Mouse (Mus musculus): ENCODE measurements around the gene Syngr3. TPM values are rescaled to one million over a fixed set of nuclear protein-coding genes. Genes with fewer than 3 reads are reported as not detected.

The Syngr3 gene
- total and polyA plus RNA-seq, 2 experiments from 2014 or later: 334 to 376 TPM

GRCm38 (mm10) chr17:24734513-24734912, 44.8 kb upstream of the Syngr3 start:
- H3K4me2 ChIP-seq (ENCODE audit: low read depth, low read length, poor library complexity, severe bottlenecking): no peak overlapping the region
- DNase-seq (ENCODE audit: low spot score) (no peak), ATAC-seq (ENCODE audit: low FRiP score) (no peak)
- no peak overlapping the region for H3K27ac ChIP-seq (ENCODE audit: low read depth, low read length)
- peak; percentile 33; the same call in 1 of the 2 replicates for TF ChIP-seq CTCF (IDR thresholded peaks at IDR 0.05)
- no peaks in the 10 kb centered on the region for H3K27me3 ChIP-seq (ENCODE audit: insufficient read depth, low read length)
- no peak overlapping the region for H3K4me3 ChIP-seq (ENCODE audit: low read depth, low read length)
- no peaks in the 10 kb centered on the region for H3K36me3 ChIP-seq (ENCODE audit: insufficient read depth, low read length)
- 90% methylated on average over 1 of the region's 1 CpGs for WGBS
- no peaks in the 10 kb centered on the region for H3K4me1 ChIP-seq (ENCODE audit: insufficient read depth, low read length)
- H3K9ac ChIP-seq (replicated peaks; ENCODE audit: low read length, poor library complexity, severe bottlenecking): no peak overlapping the region
- no peaks in the 10 kb centered on the region for H3K9me3 ChIP-seq (ENCODE audit: low read length)

GRCm38 (mm10) chr17:24733434-24734050, 43.8 kb upstream of the Syngr3 start:
- Histone ChIP-seq H3K4me1 (ENCODE audit: insufficient read depth, low read length) (no peaks in the 10 kb centered on the region), H3K4me2 (ENCODE audit: low read depth, low read length, poor library complexity, severe bottlenecking) (no peak overlapping the region), H3K27ac (ENCODE audit: low read depth, low read length) (no peak overlapping the region), H3K4me3 (ENCODE audit: low read depth, low read length) (no peak overlapping the region), H3K27me3 (ENCODE audit: insufficient read depth, low read length) (no peaks in the 10 kb centered on the region), H3K36me3 (ENCODE audit: insufficient read depth, low read length) (no peaks in the 10 kb centered on the region), H3K9ac (replicated peaks; ENCODE audit: low read length, poor library complexity, severe bottlenecking) (no peak overlapping the region; the same call in 1 of the 2 replicates), H3K9me3 (ENCODE audit: low read length) (no peaks in the 10 kb centered on the region)
- DNase-seq (ENCODE audit: low spot score): no peak
- TF ChIP-seq CTCF (IDR thresholded peaks at IDR 0.05): no peak
- no peak for ATAC-seq (ENCODE audit: low FRiP score)
- 90% methylated on average over 21 of the region's 21 CpGs for WGBS

- H3K27ac ChIP-seq (ENCODE audit: low read depth, low read length): no peak overlapping the region
- H3K36me3 ChIP-seq (ENCODE audit: insufficient read depth, low read length): no peaks in the 10 kb centered on the region
- no peak for ATAC-seq (ENCODE audit: low FRiP score)
- 82% methylated on average over 12 of the region's 12 CpGs for WGBS
- no peaks in the 10 kb centered on the region for H3K9me3 ChIP-seq (ENCODE audit: low read length)
- H3K9ac ChIP-seq (replicated peaks; ENCODE audit: low read length, poor library complexity, severe bottlenecking): no peak overlapping the region
- TF ChIP-seq CTCF (IDR thresholded peaks at IDR 0.05): no peak
- no peak overlapping the region for H3K4me3 ChIP-seq (ENCODE audit: low read depth, low read length)
- no peaks in the 10 kb centered on the region for H3K27me3 ChIP-seq (ENCODE audit: insufficient read depth, low read length)
- H3K4me1 ChIP-seq (ENCODE audit: insufficient read depth, low read length): no peaks in the 10 kb centered on the region
- DNase-seq (ENCODE audit: low spot score): no peak
- no peak overlapping the region for H3K4me2 ChIP-seq (ENCODE audit: low read depth, low read length, poor library complexity, severe bottlenecking)
Measured at GRCm38 (mm10) chr17:24732233-24732935, 42.6 kb upstream of the Syngr3 start.

GRCm38 (mm10) chr17:24730787-24731186, 41.0 kb upstream of the Syngr3 start:
- no peak for DNase-seq (ENCODE audit: low spot score)
- Histone ChIP-seq H3K9ac (replicated peaks; ENCODE audit: low read length, poor library complexity, severe bottlenecking) (no peak overlapping the region), H3K4me1 (ENCODE audit: insufficient read depth, low read length) (no peaks in the 10 kb centered on the region), H3K9me3 (ENCODE audit: low read length) (no peaks in the 10 kb centered on the region), H3K4me3 (ENCODE audit: low read depth, low read length) (no peak overlapping the region), H3K4me2 (ENCODE audit: low read depth, low read length, poor library complexity, severe bottlenecking) (no peak overlapping the region), H3K27me3 (ENCODE audit: insufficient read depth, low read length) (no peaks in the 10 kb centered on the region), H3K36me3 (ENCODE audit: insufficient read depth, low read length) (no peaks in the 10 kb centered on the region), H3K27ac (ENCODE audit: low read depth, low read length) (no peak overlapping the region)
- TF ChIP-seq CTCF (IDR thresholded peaks at IDR 0.05): no peak
- 81% methylated on average over 14 of the region's 14 CpGs for WGBS
- ATAC-seq (ENCODE audit: low FRiP score): no peak

GRCm38 (mm10) chr17:24729067-24729466, 39.3 kb upstream of the Syngr3 start:
- no peak overlapping the region for H3K9ac ChIP-seq (replicated peaks; ENCODE audit: low read length, poor library complexity, severe bottlenecking)
- H3K9me3 ChIP-seq (ENCODE audit: low read length): no peaks in the 10 kb centered on the region
- DNase-seq (ENCODE audit: low spot score) (no peak), ATAC-seq (ENCODE audit: low FRiP score) (no peak)
- no peak overlapping the region for H3K4me2 ChIP-seq (ENCODE audit: low read depth, low read length, poor library complexity, severe bottlenecking)
- no peak overlapping the region for H3K27ac ChIP-seq (ENCODE audit: low read depth, low read length)
- H3K4me3 ChIP-seq (ENCODE audit: low read depth, low read length): no peak overlapping the region
- TF ChIP-seq CTCF (IDR thresholded peaks at IDR 0.05): no peak
- 81% methylated on average over 6 of the region's 6 CpGs for WGBS
- no peaks in the 10 kb centered on the region for H3K36me3 ChIP-seq (ENCODE audit: insufficient read depth, low read length)
- no peaks in the 10 kb centered on the region for H3K4me1 ChIP-seq (ENCODE audit: insufficient read depth, low read length)
- H3K27me3 ChIP-seq (ENCODE audit: insufficient read depth, low read length): no peaks in the 10 kb centered on the region

GRCm38 (mm10) chr17:24728184-24728583, 38.4 kb upstream of the Syngr3 start:
- Histone ChIP-seq H3K9ac (replicated peaks; ENCODE audit: low read length, poor library complexity, severe bottlenecking) (no peak overlapping the region), H3K4me1 (ENCODE audit: insufficient read depth, low read length) (no peaks in the 10 kb centered on the region), H3K27me3 (ENCODE audit: insufficient read depth, low read length) (no peaks in the 10 kb centered on the region), H3K9me3 (ENCODE audit: low read length) (no peaks in the 10 kb centered on the region), H3K36me3 (ENCODE audit: insufficient read depth, low read length) (no peaks in the 10 kb centered on the region), H3K4me2 (ENCODE audit: low read depth, low read length, poor library complexity, severe bottlenecking) (no peak overlapping the region), H3K4me3 (ENCODE audit: low read depth, low read length) (no peak overlapping the region), H3K27ac (ENCODE audit: low read depth, low read length) (no peak overlapping the region)
- 79% methylated on average over 17 of the region's 17 CpGs for WGBS
- no peak for TF ChIP-seq CTCF (IDR thresholded peaks at IDR 0.05)
- ATAC-seq (ENCODE audit: low FRiP score) (no peak), DNase-seq (ENCODE audit: low spot score) (no peak)

Measured in midbrain, postnatal 0 days (tissue).